Mouse (Mus musculus): Measurements from ENCODE around the gene Kcnk6. TPM values are rescaled to one million over a fixed set of nuclear protein-coding genes. Genes with fewer than 3 reads are reported as not detected.
"Not testable (repeated sequence)": the region's sequence is repeated elsewhere in the genome, so short reads cannot be mapped to it uniquely, and the experiment has no call there.

Gene Kcnk6
- polyA plus RNA-seq, 1 experiment from 2014 or later: 1.9 TPM

DNA sequence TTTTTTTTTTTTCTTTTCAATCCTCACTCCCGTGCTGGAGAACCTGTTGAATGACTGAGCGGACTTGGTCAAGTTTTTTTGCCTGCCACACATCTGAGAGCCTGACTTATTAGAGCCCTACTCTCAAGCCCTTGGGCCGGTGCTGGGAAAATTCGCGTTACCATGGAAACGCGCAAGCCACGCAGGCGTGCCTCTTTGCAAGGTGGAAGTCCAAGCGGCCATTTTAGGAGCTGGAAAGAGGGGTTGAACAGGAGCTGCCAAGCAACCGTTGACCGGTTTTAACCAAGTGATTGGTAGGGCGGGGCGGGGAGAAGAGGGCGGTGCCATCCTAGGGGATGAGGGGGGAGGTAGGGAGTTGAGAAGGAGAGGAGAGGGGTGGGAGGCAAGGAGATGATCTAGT is 17.5 kb downstream of the Kcnk6 start:
- no peak for ATAC-seq
- 0 out of 2 replicates have a peak, but pooled peaks cover 2% of the 10 kb centered on the region for H3K36me3 ChIP-seq
- no peaks in the 10 kb centered on the region for H3K27me3 ChIP-seq (replicated peaks)
- H3K9me3 ChIP-seq: peaks cover 6% of the 10 kb centered on the region; the same call in 1 of the 2 replicates
- WGBS: 48% methylated on average over 15 of the region's 15 CpGs
- no peak overlapping the region for H3K27ac ChIP-seq
- no peak overlapping the region for H3K4me2 ChIP-seq (replicated peaks)
- H3K4me1 ChIP-seq (replicated peaks): peaks cover 11% of the 10 kb centered on the region; the same call in 1 of the 2 replicates
- H3K9ac ChIP-seq: no peak overlapping the region
- no peak overlapping the region for H3K4me3 ChIP-seq (replicated peaks)

DNA sequence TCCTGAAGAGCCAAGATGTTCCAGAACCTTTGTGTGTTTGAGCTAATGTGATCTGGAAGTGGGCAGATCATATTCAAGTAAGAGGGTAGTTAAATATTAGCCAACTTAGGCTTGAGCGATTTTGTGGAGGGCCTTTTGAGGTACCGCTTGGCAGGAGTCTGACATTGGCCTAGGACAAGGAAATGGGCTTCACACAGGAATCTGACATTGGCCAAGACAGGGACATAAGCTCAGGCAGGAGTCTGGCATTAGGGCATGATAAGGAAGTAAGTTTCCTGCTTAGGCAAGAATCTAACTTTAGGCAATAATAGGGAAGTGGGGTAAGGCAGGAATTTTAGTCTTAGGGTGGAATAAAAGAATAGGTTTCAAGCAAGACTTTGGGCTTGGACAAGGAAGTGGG is 18.1 kb downstream of the Kcnk6 start:
- H3K27ac ChIP-seq: no peak overlapping the region
- H3K9me3 ChIP-seq: no peaks in the 10 kb centered on the region
- no peak for ATAC-seq
- 54% methylated on average over 2 of the region's 2 CpGs for WGBS
- H3K4me1 ChIP-seq (replicated peaks): peaks cover 11% of the 10 kb centered on the region; the same call in 1 of the 2 replicates
- H3K4me2 ChIP-seq (replicated peaks): no peak overlapping the region; the same call in 1 of the 2 replicates
- H3K9ac ChIP-seq: no peak overlapping the region
- no peaks in the 10 kb centered on the region for H3K27me3 ChIP-seq (replicated peaks)
- H3K4me3 ChIP-seq (replicated peaks): no peak overlapping the region
- no peaks in the 10 kb centered on the region for H3K36me3 ChIP-seq

- H3K9me3 ChIP-seq: no peaks in the 10 kb centered on the region
- H3K36me3 ChIP-seq: no peaks in the 10 kb centered on the region
- 0 out of 2 replicates have a peak within 1 kb of the TSS, but pooled peaks have one; percentile 43 for H3K4me3 ChIP-seq (replicated peaks)
- H3K27ac ChIP-seq: no peak within 1 kb of the TSS
- no peaks in the 10 kb centered on the region for H3K27me3 ChIP-seq (replicated peaks)
- peaks cover 11% of the 10 kb centered on the region; the same call in 1 of the 2 replicates for H3K4me1 ChIP-seq (replicated peaks)
- ATAC-seq: peak; percentile 26
- H3K4me2 ChIP-seq (replicated peaks): peak within 1 kb of the TSS; percentile 61
- WGBS: 4% methylated on average over 20 of the region's 20 CpGs
- no peak within 1 kb of the TSS for H3K9ac ChIP-seq
These were observed 18.6 kb downstream of the Kcnk6 start, which contains the start of gene Catsperg1 for GRCm38 (mm10) chr7:29213675-29214082. Catsperg1 (minus strand) TSS chr7:29214035.

GRCm38 (mm10) chr7:29212775-29213560 is 19.3 kb downstream of the Kcnk6 start:
- WGBS: 24% methylated on average over 40 of the region's 40 CpGs
- not testable (repeated sequence) for H3K27me3 ChIP-seq (replicated peaks); H3K9me3 ChIP-seq; ATAC-seq; H3K36me3 ChIP-seq; H3K9ac ChIP-seq; H3K27ac ChIP-seq
- H3K4me2 ChIP-seq (replicated peaks): peak overlapping the region; percentile 61
- peaks cover 11% of the 10 kb centered on the region; the same call in 1 of the 2 replicates for H3K4me1 ChIP-seq (replicated peaks)
- H3K4me3 ChIP-seq (replicated peaks): 0 out of 2 replicates have a peak overlapping the region, but pooled peaks have one; percentile 43

DNA sequence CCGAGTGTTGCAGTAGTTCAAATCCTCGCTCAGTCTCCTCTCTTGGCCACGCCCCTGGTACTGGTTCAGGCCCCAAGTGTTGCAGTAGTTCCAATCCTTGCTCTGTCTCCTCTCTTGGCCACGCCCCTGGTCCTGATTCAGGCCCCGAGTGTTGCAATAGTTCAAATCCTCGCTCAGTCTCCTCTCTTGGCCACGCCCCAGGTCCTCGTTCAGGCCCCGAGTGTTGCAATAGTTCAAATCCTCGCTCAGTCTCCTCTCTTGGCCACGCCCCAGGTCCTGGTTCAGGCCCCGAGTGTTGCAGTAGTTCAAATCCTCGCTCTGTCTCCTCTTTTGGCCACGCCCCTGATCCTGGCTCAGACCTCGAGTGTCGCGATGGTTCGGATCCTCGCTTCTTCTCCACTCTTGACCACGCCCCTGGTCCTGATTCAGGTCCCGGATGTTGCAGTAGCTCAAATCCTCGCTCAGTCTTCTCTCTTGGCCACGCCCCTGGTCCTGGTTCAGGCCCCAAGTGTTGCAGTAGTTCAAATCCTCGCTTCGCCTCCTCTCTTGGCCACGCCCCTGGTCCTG is 20.0 kb downstream of the Kcnk6 start:
- Histone ChIP-seq H3K27ac (peak overlapping the region; percentile 73), H3K9ac (no peak overlapping the region), H3K36me3 (no peaks in the 10 kb centered on the region), H3K4me2 (replicated peaks) (peak overlapping the region; percentile 61), H3K4me1 (replicated peaks) (peaks cover 11% of the 10 kb centered on the region; the same call in 1 of the 2 replicates), H3K9me3 (no peaks in the 10 kb centered on the region), H3K4me3 (replicated peaks) (peak overlapping the region; percentile 43), H3K27me3 (replicated peaks) (no peaks in the 10 kb centered on the region)
- 20% methylated on average over 26 of the region's 26 CpGs for WGBS
- ATAC-seq: no peak

DNA sequence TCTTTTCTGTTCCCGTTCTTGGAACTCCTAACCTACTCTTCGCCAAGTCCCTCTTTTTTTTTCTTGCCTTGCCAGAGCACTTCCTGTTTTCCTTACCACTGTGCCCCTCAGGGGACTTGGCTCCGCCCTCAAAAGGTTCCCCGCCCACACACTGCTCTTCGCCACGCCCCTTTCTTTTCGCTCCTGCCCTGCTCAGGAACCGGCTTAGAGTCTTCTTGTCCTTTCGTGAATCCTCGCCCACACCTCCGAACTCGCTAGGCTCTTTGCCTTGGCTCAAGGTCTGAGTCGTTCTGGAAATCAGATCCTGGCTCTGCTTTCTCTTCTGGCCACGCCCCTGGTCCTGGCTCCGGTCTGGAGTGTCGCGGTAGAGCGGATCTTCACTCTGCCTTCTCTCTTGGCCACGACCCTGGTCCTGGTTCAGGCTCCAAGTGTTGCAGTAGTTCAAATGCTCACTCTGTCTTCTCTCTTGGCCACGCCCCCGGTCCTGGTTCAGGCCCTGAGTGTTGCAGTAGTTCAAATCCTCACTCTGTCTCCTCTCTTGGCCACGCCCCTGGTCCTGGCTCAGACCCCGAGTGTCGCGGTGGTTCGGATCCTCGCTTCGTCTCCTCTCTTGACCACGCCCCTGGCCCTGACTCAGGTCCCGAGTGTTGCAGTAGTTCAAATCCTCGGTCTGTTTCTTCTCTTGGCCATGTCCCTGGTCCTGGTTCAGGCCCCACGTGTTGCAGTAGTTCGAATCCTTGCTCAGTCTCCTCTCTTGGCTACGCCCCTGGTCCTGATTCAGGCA is 20.7 kb downstream of the Kcnk6 start:
- H3K27me3 ChIP-seq (replicated peaks): no peaks in the 10 kb centered on the region
- peak overlapping the region; percentile 73 for H3K27ac ChIP-seq
- 5% methylated on average over 34 of the region's 34 CpGs for WGBS
- peak overlapping the region; percentile 23; the same call in 1 of the 2 replicates for H3K9ac ChIP-seq
- H3K4me1 ChIP-seq (replicated peaks): peaks cover 11% of the 10 kb centered on the region; the same call in 1 of the 2 replicates
- H3K4me3 ChIP-seq (replicated peaks): peak overlapping the region; percentile 43
- ATAC-seq: peak; percentile 92
- H3K9me3 ChIP-seq: no peaks in the 10 kb centered on the region
- peak overlapping the region; percentile 61 for H3K4me2 ChIP-seq (replicated peaks)
- H3K36me3 ChIP-seq: no peaks in the 10 kb centered on the region

GRCm38 (mm10) chr7:29211013-29211412 is 21.3 kb downstream of the Kcnk6 start:
- 23% methylated on average over 15 of the region's 15 CpGs for WGBS
- not testable (repeated sequence) for H3K27me3 ChIP-seq (replicated peaks); H3K9me3 ChIP-seq; H3K9ac ChIP-seq; H3K36me3 ChIP-seq
- peaks cover 11% of the 10 kb centered on the region; the same call in 1 of the 2 replicates for H3K4me1 ChIP-seq (replicated peaks)
- H3K27ac ChIP-seq: peak overlapping the region; percentile 73
- peak; percentile 69 for ATAC-seq
- H3K4me2 ChIP-seq (replicated peaks): peak overlapping the region; percentile 61
- peak overlapping the region; percentile 43 for H3K4me3 ChIP-seq (replicated peaks)

- H3K27ac ChIP-seq: no peak overlapping the region
- no peak overlapping the region for H3K4me2 ChIP-seq (replicated peaks)
- H3K4me1 ChIP-seq (replicated peaks): no peaks in the 10 kb centered on the region
- no peaks in the 10 kb centered on the region for H3K36me3 ChIP-seq
- H3K4me3 ChIP-seq (replicated peaks): no peak overlapping the region
- WGBS: 78% methylated on average over 6 of the region's 6 CpGs
- no peak for ATAC-seq
- no peak overlapping the region for H3K9ac ChIP-seq
- no peaks in the 10 kb centered on the region for H3K9me3 ChIP-seq
- no peaks in the 10 kb centered on the region for H3K27me3 ChIP-seq (replicated peaks)
These were observed 29.7 kb downstream of the Kcnk6 start for GRCm38 (mm10) chr7:29202577-29202976.

GRCm38 (mm10) chr7:29194230-29194629 is 38.1 kb downstream of the Kcnk6 start:
- not testable (repeated sequence) for H3K4me2 ChIP-seq (replicated peaks); H3K4me1 ChIP-seq (replicated peaks); H3K9me3 ChIP-seq; H3K27me3 ChIP-seq (replicated peaks); H3K9ac ChIP-seq; H3K4me3 ChIP-seq (replicated peaks); H3K36me3 ChIP-seq; H3K27ac ChIP-seq
- WGBS: 57% methylated on average over 1 of the region's 1 CpGs
- ATAC-seq: peak; percentile 66

- not testable (repeated sequence) for H3K36me3 ChIP-seq; H3K4me2 ChIP-seq (replicated peaks); H3K9ac ChIP-seq; H3K4me3 ChIP-seq (replicated peaks); H3K9me3 ChIP-seq; H3K27ac ChIP-seq; ATAC-seq; H3K27me3 ChIP-seq (replicated peaks)
- WGBS: 93% methylated on average over 4 of the region's 4 CpGs
- H3K4me1 ChIP-seq (replicated peaks): peaks cover 13% of the 10 kb centered on the region
These were observed 51.0 kb downstream of the Kcnk6 start for GRCm38 (mm10) chr7:29181323-29181722.

DNA sequence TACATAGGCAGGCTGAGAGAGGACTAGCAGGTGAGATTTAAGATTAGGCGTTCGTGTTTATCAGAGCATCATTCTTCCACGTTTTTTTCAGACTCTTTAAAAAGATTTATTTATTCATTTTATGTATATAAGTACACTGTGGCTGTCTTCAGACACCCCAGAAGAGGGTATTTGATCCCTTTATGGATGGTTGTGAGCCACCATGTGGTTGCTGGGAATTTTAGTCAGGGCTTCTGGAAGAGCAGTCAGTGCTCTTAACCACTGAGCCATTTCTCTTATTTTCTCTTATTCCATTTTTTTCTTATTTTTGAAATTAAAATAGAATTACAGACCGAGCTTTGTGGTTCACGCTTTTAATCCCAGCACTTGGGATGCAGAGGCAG is 51.5 kb downstream of the Kcnk6 start:
- Histone ChIP-seq H3K4me2 (replicated peaks) (peak overlapping the region; percentile 77), H3K9ac (no peak overlapping the region), H3K27ac (no peak overlapping the region; the same call in 1 of the 2 replicates), H3K27me3 (replicated peaks) (no peaks in the 10 kb centered on the region), H3K4me1 (replicated peaks) (peaks cover 13% of the 10 kb centered on the region), H3K4me3 (replicated peaks) (peak overlapping the region; percentile 73), H3K9me3 (no peaks in the 10 kb centered on the region), H3K36me3 (peaks cover 8% of the 10 kb centered on the region; the same call in 1 of the 2 replicates)
- ATAC-seq: no peak
- WGBS: 43% methylated on average over 5 of the region's 5 CpGs

All from intestine, embryonic 15.5 days (tissue).